Mouse (Mus musculus) myocyte (in vitro differentiated cells): ENCODE measurements at regions not wholly inside any gene's neighbourhood (a gene's known extent, or its start where the extent isn't known, plus 50 kb on each side); places are given as distances from the start of the nearest gene placed in this dataset.

Experiments used
- H3K27me3 ChIP-seq: one replicate; pipeline ENCODE4 v1.6.1; 2011; ENCODE audit not compliant: control insufficient read depth, insufficient read depth, insufficient read length
- H3K36me3 ChIP-seq: one replicate; pipeline ENCODE4 v1.6.1; 2011; ENCODE audit not compliant: control insufficient read depth, insufficient read depth
- H3K4me2 ChIP-seq: one replicate; pipeline ENCODE4 v1.6.1; 2011; ENCODE audit warnings: low read depth, control low read depth
- H3K4me3 ChIP-seq: one replicate; pipeline ENCODE4 v1.5.1; 2011; ENCODE audit warnings: mild to moderate bottlenecking, control low read depth, moderate library complexity
- H3K79me2 ChIP-seq: one replicate; pipeline ENCODE4 v1.6.1; 2011; ENCODE audit not compliant: control insufficient read depth, insufficient read depth
- H3ac ChIP-seq: one replicate; pipeline ENCODE4 v1.6.1; 2011; ENCODE audit not compliant: control insufficient read depth, insufficient read length
- CEBPB ChIP-seq: IDR thresholded peaks from 2 replicates; pipeline ENCODE4 v1.6.1; 2011; ENCODE audit warnings: mild to moderate bottlenecking, moderate library complexity; ENCODE audit not compliant: poor library complexity, insufficient read depth, severe bottlenecking
- E2F4 ChIP-seq: IDR thresholded peaks from one replicate; pipeline ENCODE4 v1.6.1; 2011; ENCODE audit warnings: mild to moderate bottlenecking, control low read depth, moderate library complexity; ENCODE audit not compliant: insufficient read depth
- MAX ChIP-seq: IDR thresholded peaks from one replicate; pipeline ENCODE4 v1.6.1; 2011; ENCODE audit warnings: low read depth, mild to moderate bottlenecking, control low read depth
- MYOD1 ChIP-seq, 3 experiments: IDR thresholded peaks; one replicate each; pipeline ENCODE4 v1.6.1; 2011; ENCODE audit warnings: control low read depth in 2 of 3, low read depth in 2 of 3, mild to moderate bottlenecking in 2 of 3, moderate library complexity in 1 of 3; ENCODE audit not compliant: insufficient read length in 2 of 3, control insufficient read depth in 1 of 3
- MYOG ChIP-seq, 3 experiments: IDR thresholded peaks; one replicate each; pipeline ENCODE4 v1.6.1; 2011; ENCODE audit warnings: control low read depth in 2 of 3, low read depth in 2 of 3, mild to moderate bottlenecking in 2 of 3; ENCODE audit not compliant: insufficient read length in 2 of 3, control insufficient read depth in 1 of 3, insufficient read depth in 1 of 3
- POLR2A ChIP-seq: IDR thresholded peaks from one replicate; pipeline ENCODE4 v1.6.1; 2011; ENCODE audit warnings: low read depth, mild to moderate bottlenecking, control low read depth, moderate library complexity; ENCODE audit not compliant: insufficient read length
- POLR2AphosphoS2 ChIP-seq: IDR thresholded peaks from one replicate; pipeline ENCODE4 v1.6.1; 2011; ENCODE audit warnings: low read depth, control low read depth; ENCODE audit not compliant: insufficient read length
- REST ChIP-seq: IDR thresholded peaks from one replicate; pipeline ENCODE4 v1.6.1; 2011; ENCODE audit warnings: mild to moderate bottlenecking, control low read depth, moderate library complexity; ENCODE audit not compliant: insufficient read depth, insufficient read length
- SRF ChIP-seq: IDR thresholded peaks from one replicate; pipeline ENCODE4 v1.6.1; 2011; ENCODE audit warnings: low read depth; ENCODE audit not compliant: control insufficient read depth, insufficient read length
- TCF12 ChIP-seq: IDR thresholded peaks from one replicate; pipeline ENCODE4 v1.6.1; 2011; ENCODE audit warnings: mild to moderate bottlenecking, control low read depth; ENCODE audit not compliant: poor library complexity, insufficient read depth, severe bottlenecking
- TCF3 ChIP-seq: IDR thresholded peaks from one replicate; pipeline ENCODE4 v1.6.1; 2011; ENCODE audit warnings: low read depth, control low read depth; ENCODE audit not compliant: insufficient read length
- USF1 ChIP-seq: IDR thresholded peaks from one replicate; pipeline ENCODE4 v1.6.1; 2011; ENCODE audit warnings: low read depth, mild to moderate bottlenecking, control low read depth, moderate library complexity

GRCm38 (mm10) chr10:57127185-57127584 is 359.0 kb upstream of the Hsf2 start:
- Histone ChIP-seq H3K4me3 (no peak overlapping the region), H3K36me3 (no peaks in the 10 kb centered on the region), H3K79me2 (no peaks in the 10 kb centered on the region), H3K27me3 (no peaks in the 10 kb centered on the region), H3ac (no peak overlapping the region), H3K4me2 (no peak overlapping the region)
- TF ChIP-seq TCF12: no peak
- no peak for TF ChIP-seq USF1
- no peak for TF ChIP-seq POLR2AphosphoS2
- no peak for TF ChIP-seq TCF3

GRCm38 (mm10) chr10:57156426-57156825 is 329.8 kb upstream of the Hsf2 start:
- no peaks in the 10 kb centered on the region for H3K27me3 ChIP-seq
- H3ac ChIP-seq: no peak overlapping the region
- H3K79me2 ChIP-seq: no peaks in the 10 kb centered on the region
- no peaks in the 10 kb centered on the region for H3K36me3 ChIP-seq
- no peak overlapping the region for H3K4me2 ChIP-seq
- H3K4me3 ChIP-seq: no peak overlapping the region
- no peak for TF ChIP-seq MYOD1 (IDR thresholded peaks at IDR 0.05; ENCODE audit: control insufficient read depth in 1 of 3, insufficient read length in 2 of 3, low read depth in 2 of 3)
- TF ChIP-seq CEBPB: no peak
- TF ChIP-seq REST: no peak
- no peak for TF ChIP-seq SRF
- no peak for TF ChIP-seq TCF3
- TF ChIP-seq MYOG (IDR thresholded peaks at IDR 0.05; ENCODE audit: control insufficient read depth in 1 of 3, insufficient read depth in 1 of 3, insufficient read length in 2 of 3, low read depth in 2 of 3): no peak
- TF ChIP-seq USF1: no peak

GRCm38 (mm10) chr10:57156912-57157311 is 329.3 kb upstream of the Hsf2 start:
- TF ChIP-seq MAX (no peak), USF1 (no peak), POLR2AphosphoS2 (no peak), E2F4 (no peak), MYOG (IDR thresholded peaks at IDR 0.05; ENCODE audit: control insufficient read depth in 1 of 3, insufficient read depth in 1 of 3, insufficient read length in 2 of 3, low read depth in 2 of 3) (no peak), CEBPB (no peak), MYOD1 (IDR thresholded peaks at IDR 0.05; ENCODE audit: control insufficient read depth in 1 of 3, insufficient read length in 2 of 3, low read depth in 2 of 3) (no peak), REST (no peak), POLR2A (no peak), SRF (no peak)
- Histone ChIP-seq H3ac (no peak overlapping the region), H3K4me3 (no peak overlapping the region), H3K36me3 (no peaks in the 10 kb centered on the region), H3K27me3 (no peaks in the 10 kb centered on the region), H3K4me2 (no peak overlapping the region), H3K79me2 (no peaks in the 10 kb centered on the region)

DNA sequence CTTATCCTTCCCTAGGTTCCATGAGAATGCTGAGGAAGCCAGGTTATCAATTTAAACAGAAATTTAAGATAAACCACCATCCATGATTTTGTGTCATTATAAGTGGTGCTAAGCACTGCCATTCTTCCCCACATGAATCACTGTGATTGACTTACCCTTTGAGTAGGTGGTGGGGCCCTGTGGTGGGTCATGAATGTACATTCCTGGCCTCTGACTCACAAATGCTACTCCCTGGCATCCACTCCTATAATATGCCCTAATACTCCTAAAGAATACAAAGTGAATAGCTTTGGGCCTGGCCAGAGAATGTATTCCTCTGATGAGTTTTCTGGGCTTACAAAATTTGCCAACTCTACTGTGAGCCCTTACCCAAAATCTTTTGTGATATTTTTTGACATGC is 325.6 kb upstream of the Hsf2 start:
- TF ChIP-seq MYOG (IDR thresholded peaks at IDR 0.05; ENCODE audit: control insufficient read depth in 1 of 3, insufficient read depth in 1 of 3, insufficient read length in 2 of 3, low read depth in 2 of 3) (no peak), REST (no peak), SRF (no peak), POLR2A (no peak), POLR2AphosphoS2 (no peak), CEBPB (no peak), TCF12 (no peak), TCF3 (no peak), USF1 (no peak), MAX (no peak), MYOD1 (IDR thresholded peaks at IDR 0.05; ENCODE audit: control insufficient read depth in 1 of 3, insufficient read length in 2 of 3, low read depth in 2 of 3) (no peak), E2F4 (no peak)
- no peaks in the 10 kb centered on the region for H3K27me3 ChIP-seq
- no peaks in the 10 kb centered on the region for H3K79me2 ChIP-seq
- H3K36me3 ChIP-seq: no peaks in the 10 kb centered on the region
- H3K4me2 ChIP-seq: no peak overlapping the region
- H3ac ChIP-seq: no peak overlapping the region
- no peak overlapping the region for H3K4me3 ChIP-seq

- Histone ChIP-seq H3K79me2 (no peaks in the 10 kb centered on the region), H3ac (no peak overlapping the region), H3K36me3 (no peaks in the 10 kb centered on the region), H3K4me3 (no peak overlapping the region), H3K4me2 (no peak overlapping the region), H3K27me3 (no peaks in the 10 kb centered on the region)
- TF ChIP-seq POLR2A (no peak), TCF12 (no peak), TCF3 (no peak), E2F4 (no peak), MAX (no peak), CEBPB (no peak), POLR2AphosphoS2 (no peak), MYOD1 (IDR thresholded peaks at IDR 0.05; ENCODE audit: control insufficient read depth in 1 of 3, insufficient read length in 2 of 3, low read depth in 2 of 3) (no peak), REST (no peak), MYOG (IDR thresholded peaks at IDR 0.05; ENCODE audit: control insufficient read depth in 1 of 3, insufficient read depth in 1 of 3, insufficient read length in 2 of 3, low read depth in 2 of 3) (no peak), USF1 (no peak), SRF (no peak)
These were observed 322.8 kb upstream of the Hsf2 start for GRCm38 (mm10) chr10:57163359-57163758.
